Comparison of ENCODE assay signal across 18 mouse cellular contexts in genomic region chr5:41942131-41942530, GRCm38 (mm10).
DNase-seq lines count a peak whose midpoint lies in the region; ATAC-seq and TF ChIP-seq lines count a peak whose summit lies in the region.
"Had no signal": no experiment of that assay in that cellular context is flagged by ENCODE, and none has a peak within 500 bp of the region (broad histone marks: within the 10 kb centered on the region; RNA-seq: fewer than 3 reads in every experiment).

No protein-coding gene starts in this region.

- H3K27me3 ChIP-seq in midbrain, embryonic 16.5 days (ENCODE audit: control insufficient read depth, insufficient read depth, low read depth, low read length) = no peaks in the 10 kb centered on the region
- no peaks in the 10 kb centered on the region for H3K27me3 ChIP-seq in midbrain, embryonic 11.5 days (ENCODE audit: control insufficient read depth, insufficient read depth, low read length)
- H3K27me3 ChIP-seq in kidney, embryonic 14.5 days (ENCODE audit: control insufficient read depth, insufficient read depth, low read length) = no peaks in the 10 kb centered on the region
- H3K27me3 ChIP-seq: neural tube, embryonic 13.5 days; stomach, embryonic 15.5 days had no signal

- peak; percentile 51; the same call in 1 of the 2 replicates for ATAC-seq in midbrain, embryonic 16.5 days
- ATAC-seq in midbrain, embryonic 11.5 days (ENCODE audit: low FRiP score) = no peak
- ATAC-seq in kidney, embryonic 14.5 days (ENCODE audit: low FRiP score, low TSS enrichment) = no peak
- ATAC-seq: intestine, postnatal 0 days had no signal

- 73% methylated on average over 7 of the region's 7 CpGs for WGBS in midbrain, embryonic 16.5 days
- WGBS in midbrain, embryonic 11.5 days = 90% methylated on average over 7 of the region's 7 CpGs
- WGBS in kidney, embryonic 14.5 days = 83% methylated on average over 7 of the region's 7 CpGs

- H3K36me3 ChIP-seq in midbrain, embryonic 16.5 days (ENCODE audit: control insufficient read depth, insufficient read depth, low read length) = no peaks in the 10 kb centered on the region
- H3K36me3 ChIP-seq in midbrain, embryonic 11.5 days (ENCODE audit: control insufficient read depth, insufficient read depth, low read length) = no peaks in the 10 kb centered on the region
- no peaks in the 10 kb centered on the region for H3K36me3 ChIP-seq in kidney, embryonic 14.5 days (ENCODE audit: control insufficient read depth, insufficient read depth, low read length)
- H3K36me3 ChIP-seq: neural tube, embryonic 13.5 days; stomach, embryonic 15.5 days had no signal

- H3K9ac ChIP-seq in midbrain, embryonic 16.5 days (ENCODE audit: low read depth, low read length) = no peak overlapping the region
- H3K9ac ChIP-seq in midbrain, embryonic 11.5 days (ENCODE audit: low read length) = no peak overlapping the region
- no peak overlapping the region for H3K9ac ChIP-seq in kidney, embryonic 14.5 days (ENCODE audit: low read depth, low read length)
- H3K9ac ChIP-seq: lung, embryonic 14.5 days; neural tube, embryonic 13.5 days; stomach, embryonic 15.5 days had no signal

- H3K4me1 ChIP-seq in midbrain, embryonic 16.5 days (ENCODE audit: control insufficient read depth, insufficient read depth, low read length) = no peaks in the 10 kb centered on the region; the same call in 1 of the 2 replicates
- H3K4me1 ChIP-seq in midbrain, embryonic 11.5 days (ENCODE audit: control insufficient read depth, insufficient read depth, low read length) = no peaks in the 10 kb centered on the region
- no peaks in the 10 kb centered on the region for H3K4me1 ChIP-seq in kidney, embryonic 14.5 days (ENCODE audit: control insufficient read depth, insufficient read depth, low read length)
- H3K4me1 ChIP-seq: neural tube, embryonic 13.5 days; stomach, embryonic 15.5 days had no signal

- TF ChIP-seq CTCF in left cerebral cortex, adult 2 months (IDR thresholded peaks at IDR 0.05) = no peak

- peak; percentile 4 for DNase-seq in cerebellum, adult 9-11 months
- no peak for DNase-seq in cerebellum, adult 11-12 months
- no peak for DNase-seq in midbrain, embryonic 11.5 days (ENCODE audit: low spot score, missing footprints)
- DNase-seq in left cerebral cortex, adult 2 months (ENCODE audit: extremely low spot score in 1 of 2, low spot score in 2 of 2) = peak; percentile 9 to 15
- peak; percentile 75 for DNase-seq in telencephalon, adult 2 months (ENCODE audit: low read depth, low spot score)
- no peak for DNase-seq in retina, embryonic 14.5 days (ENCODE audit: low spot score)
- DNase-seq: adrenal gland, adult 8-10 months; cerebellum, adult 11 months; gastrocnemius, adult 2 months; heart, postnatal 36 days; kidney, postnatal 4 days; liver had no signal

- no peak overlapping the region for H3K27ac ChIP-seq in midbrain, embryonic 16.5 days (ENCODE audit: low read length)
- H3K27ac ChIP-seq in midbrain, embryonic 11.5 days (ENCODE audit: low read depth, low read length) = no peak overlapping the region
- peak overlapping the region; percentile 32 for H3K27ac ChIP-seq in left cerebral cortex, adult 2 months
- H3K27ac ChIP-seq in kidney, embryonic 14.5 days (ENCODE audit: low read depth, low read length) = no peak overlapping the region
- H3K27ac ChIP-seq: gastrocnemius, adult 2 months; neural tube, embryonic 13.5 days; stomach, embryonic 15.5 days had no signal

- H3K9me3 ChIP-seq in midbrain, embryonic 16.5 days (replicated peaks; ENCODE audit: control insufficient read depth, low read length, poor library complexity, severe bottlenecking) = no peaks in the 10 kb centered on the region
- no peaks in the 10 kb centered on the region for H3K9me3 ChIP-seq in midbrain, embryonic 11.5 days (ENCODE audit: control insufficient read depth, low read length)
- no peaks in the 10 kb centered on the region for H3K9me3 ChIP-seq in kidney, embryonic 14.5 days (ENCODE audit: control insufficient read depth, low read length)
- H3K9me3 ChIP-seq: neural tube, embryonic 13.5 days; stomach, embryonic 15.5 days had no signal

- no peak overlapping the region for H3K4me2 ChIP-seq in midbrain, embryonic 16.5 days (ENCODE audit: low read length)
- no peak overlapping the region for H3K4me2 ChIP-seq in midbrain, embryonic 11.5 days
- no peak overlapping the region for H3K4me2 ChIP-seq in kidney, embryonic 14.5 days (replicated peaks; ENCODE audit: low read depth, low read length)
- H3K4me2 ChIP-seq: lung, embryonic 14.5 days; neural tube, embryonic 13.5 days; stomach, embryonic 15.5 days had no signal

- H3K4me3 ChIP-seq in midbrain, embryonic 16.5 days (ENCODE audit: low read depth, low read length) = no peak overlapping the region
- H3K4me3 ChIP-seq in midbrain, embryonic 11.5 days (ENCODE audit: low read depth, low read length) = no peak overlapping the region
- H3K4me3 ChIP-seq in left cerebral cortex, adult 2 months = no peak overlapping the region
- H3K4me3 ChIP-seq in kidney, embryonic 14.5 days (ENCODE audit: low read length) = no peak overlapping the region
- H3K4me3 ChIP-seq: gastrocnemius, adult 2 months; neural tube, embryonic 13.5 days; stomach, embryonic 15.5 days had no signal

- intact Hi-C loops in left cerebral cortex, adult 2 months (cut with DNase I) = loop anchor here (5.0 to 10.0 kb wide), 4 partner anchors 50 to 1293 kb away; partner anchors contain the start of gene Cpeb2

Comparison
In these comparisons a context has a peak if more than half of its experiments do, and no peak if none do; other contexts are left out.
1. DNase-seq: peak in cerebellum, adult 9-11 months (single experiment), left cerebral cortex, adult 2 months (2 of 2) and telencephalon, adult 2 months (single experiment); none in cerebellum, adult 11-12 months (single experiment), midbrain, embryonic 11.5 days (single experiment) and retina, embryonic 14.5 days (single experiment).